ENCODE assay signal across 17 mouse cellular contexts in genomic region chr5:42387959-42388358, GRCm38 (mm10).
DNase-seq lines count a peak whose midpoint lies in the region.
"Had no signal": no experiment of that assay in that cellular context is flagged by ENCODE, and none has a peak within 500 bp of the region (broad histone marks: within the 10 kb centered on the region; RNA-seq: fewer than 3 reads in every experiment).

No protein-coding gene starts in this region.

- peak; percentile 5 to 35 for DNase-seq in frontal cortex, adult 2 months (ENCODE audit: extremely low spot score in 1 of 2, low spot score in 1 of 2)
- no peak for DNase-seq in frontal cortex, postnatal 14 days (ENCODE audit: low spot score in 2 of 2)
- peak; percentile 23 for DNase-seq in right cerebral cortex, adult 18-20 months
- no peak for DNase-seq in right cerebral cortex, postnatal 14 days
- peak; percentile 22 to 28 for DNase-seq in frontal cortex, postnatal 36 days (ENCODE audit: low spot score in 2 of 2)
- no peak for DNase-seq in lung, adult 18-20 months
- DNase-seq: adrenal gland, postnatal 10 days; adrenal gland, postnatal 36 days; B cell, adult 2 months; cerebellum, adult 11 months; cerebellum, adult 2 months; cerebellum, adult 9-11 months; cerebellum, postnatal 25 days; forebrain, postnatal 0 days; gastrocnemius, adult 2 months; gastrocnemius, postnatal 14 days; heart, adult 11 months had no signal

Comparison
In these comparisons a context has a peak if more than half of its experiments do, and no peak if none do; other contexts are left out.
1. DNase-seq: peak in frontal cortex, adult 2 months (2 of 2), right cerebral cortex, adult 18-20 months (single experiment) and frontal cortex, postnatal 36 days (2 of 2); none in frontal cortex, postnatal 14 days (0 of 2), right cerebral cortex, postnatal 14 days (single experiment) and lung, adult 18-20 months (0 of 2).